Comparison of ENCODE assay signal across 16 mouse cellular contexts in genomic region chr6:30528800-30529199, GRCm38 (mm10). TPM values are rescaled to one million over a fixed set of nuclear protein-coding genes. Genes with fewer than 3 reads are reported as not detected.
DNase-seq lines count a peak whose midpoint lies in the region; ATAC-seq and TF ChIP-seq lines count a peak whose summit lies in the region.
"Had no signal": no experiment of that assay in that cellular context is flagged by ENCODE, and none has a peak within 500 bp of the region (broad histone marks: within the 10 kb centered on the region; RNA-seq: fewer than 3 reads in every experiment).

No protein-coding gene starts in this region.

- H3K4me2 ChIP-seq in heart, embryonic 15.5 days, result no peak overlapping the region
- H3K4me2 ChIP-seq in lung, postnatal 0 days (replicated peaks; ENCODE audit: low read depth, low read length), result no peak overlapping the region
- H3K4me2 ChIP-seq in embryonic facial prominence, embryonic 12.5 days (replicated peaks), result no peak overlapping the region
- H3K4me2 ChIP-seq in limb, embryonic 13.5 days (replicated peaks), result no peak overlapping the region
- H3K4me2 ChIP-seq: midbrain, embryonic 11.5 days; neural tube, embryonic 12.5 days had no signal

- DNase-seq in heart, postnatal 4 days, result no peak
- DNase-seq in lung, postnatal 0 days (ENCODE audit: low spot score), result no peak
- DNase-seq in lung, adult 2 months, result no peak
- DNase-seq: adrenal gland, postnatal 14 days; cerebellum, adult 18-20 months; kidney, adult 11 months; right cerebral cortex, postnatal 14 days; thymus, adult 18-20 months had no signal

- H3K9me3 ChIP-seq in heart, embryonic 15.5 days (replicated peaks), result no peaks in the 10 kb centered on the region
- no peaks in the 10 kb centered on the region for H3K9me3 ChIP-seq in lung, postnatal 0 days (ENCODE audit: low read length)
- H3K9me3 ChIP-seq in embryonic facial prominence, embryonic 12.5 days, result no peaks in the 10 kb centered on the region
- H3K9me3 ChIP-seq in limb, embryonic 13.5 days, result no peaks in the 10 kb centered on the region
- H3K9me3 ChIP-seq: neural tube, embryonic 12.5 days had no signal

- no peak for TF ChIP-seq EP300 in lung, postnatal 0 days (IDR thresholded peaks at IDR 0.05)

- no peak for TF ChIP-seq POLR2A in lung, adult 2 months (IDR thresholded peaks at IDR 0.05; ENCODE audit: borderline replicate concordance, extremely low read depth, low read depth, low read length)

- no peaks in the 10 kb centered on the region for H3K27me3 ChIP-seq in heart, embryonic 15.5 days
- H3K27me3 ChIP-seq in lung, postnatal 0 days (replicated peaks; ENCODE audit: insufficient read depth, low read length), result no peaks in the 10 kb centered on the region
- H3K27me3 ChIP-seq in embryonic facial prominence, embryonic 12.5 days, result no peaks in the 10 kb centered on the region
- H3K27me3 ChIP-seq in limb, embryonic 13.5 days, result no peaks in the 10 kb centered on the region
- H3K27me3 ChIP-seq: neural tube, embryonic 12.5 days had no signal

- no peak overlapping the region for H3K9ac ChIP-seq in heart, embryonic 15.5 days
- no peak overlapping the region for H3K9ac ChIP-seq in lung, postnatal 0 days (replicated peaks; ENCODE audit: low read depth)
- no peak overlapping the region for H3K9ac ChIP-seq in embryonic facial prominence, embryonic 12.5 days
- no peak overlapping the region for H3K9ac ChIP-seq in limb, embryonic 13.5 days
- H3K9ac ChIP-seq: liver, embryonic 14.5 days; neural tube, embryonic 12.5 days had no signal

- peak; percentile 63; the same call in 1 of the 2 replicates for ATAC-seq in heart, embryonic 15.5 days (replicated peaks; ENCODE audit: insufficient number of reproducible peaks, insufficient read depth, low FRiP score, low read depth)
- peak; percentile 8; the same call in 1 of the 2 replicates for ATAC-seq in lung, postnatal 0 days
- no peak for ATAC-seq in embryonic facial prominence, embryonic 12.5 days (ENCODE audit: insufficient number of reproducible peaks, insufficient read depth, low FRiP score, low TSS enrichment)
- ATAC-seq in limb, embryonic 13.5 days (ENCODE audit: low FRiP score, low read depth), result no peak
- ATAC-seq in monocyte, adult 5-6 weeks (replicated peaks; ENCODE audit: insufficient number of reproducible peaks, low FRiP score, low TSS enrichment, poor library complexity, severe bottlenecking), result no peak

- peaks cover 49% of the 10 kb centered on the region for H3K4me1 ChIP-seq in heart, embryonic 15.5 days (replicated peaks)
- H3K4me1 ChIP-seq in lung, postnatal 0 days (ENCODE audit: insufficient read depth, low read depth, low read length), result no peaks in the 10 kb centered on the region
- no peaks in the 10 kb centered on the region for H3K4me1 ChIP-seq in lung, adult 2 months (ENCODE audit: control insufficient read depth, insufficient read depth, low read length)
- H3K4me1 ChIP-seq in embryonic facial prominence, embryonic 12.5 days, result peaks cover 49% of the 10 kb centered on the region
- H3K4me1 ChIP-seq in limb, embryonic 13.5 days, result peaks cover 58% of the 10 kb centered on the region

- peak overlapping the region; percentile 85 for H3K27ac ChIP-seq in heart, embryonic 15.5 days
- no peak overlapping the region for H3K27ac ChIP-seq in lung, postnatal 0 days (ENCODE audit: low read length)
- peak overlapping the region; percentile 98 for H3K27ac ChIP-seq in embryonic facial prominence, embryonic 12.5 days
- H3K27ac ChIP-seq in limb, embryonic 13.5 days, result peak overlapping the region; percentile 98; the same call in 1 of the 2 replicates
- H3K27ac ChIP-seq: liver, embryonic 14.5 days; neural tube, embryonic 12.5 days had no signal

- TF ChIP-seq CTCF in lung, postnatal 0 days (IDR thresholded peaks at IDR 0.05), result no peak
- TF ChIP-seq CTCF in lung, adult 2 months (IDR thresholded peaks at IDR 0.05; ENCODE audit: insufficient read depth, low read length), result no peak

- no peaks in the 10 kb centered on the region for H3K36me3 ChIP-seq in heart, embryonic 15.5 days
- no peaks in the 10 kb centered on the region for H3K36me3 ChIP-seq in lung, postnatal 0 days (ENCODE audit: insufficient read depth, low read length)
- H3K36me3 ChIP-seq in embryonic facial prominence, embryonic 12.5 days, result no peaks in the 10 kb centered on the region
- no peaks in the 10 kb centered on the region for H3K36me3 ChIP-seq in limb, embryonic 13.5 days
- H3K36me3 ChIP-seq: neural tube, embryonic 12.5 days had no signal

- H3K4me3 ChIP-seq in heart, embryonic 15.5 days, result no peak overlapping the region
- H3K4me3 ChIP-seq in lung, postnatal 0 days (ENCODE audit: low read depth, low read length), result no peak overlapping the region
- H3K4me3 ChIP-seq in lung, adult 2 months (replicated peaks; ENCODE audit: extremely low read depth, low read depth, low read length), result no peak overlapping the region
- H3K4me3 ChIP-seq in embryonic facial prominence, embryonic 12.5 days, result no peak overlapping the region
- H3K4me3 ChIP-seq in limb, embryonic 13.5 days, result no peak overlapping the region
- H3K4me3 ChIP-seq: neural tube, embryonic 12.5 days had no signal

- 13% methylated on average over 6 of the region's 6 CpGs for WGBS in heart, embryonic 15.5 days
- 15% methylated on average over 6 of the region's 6 CpGs for WGBS in lung, postnatal 0 days
- 35% methylated on average over 6 of the region's 6 CpGs for WGBS in lung, adult 2 months
- 41% methylated on average over 6 of the region's 6 CpGs for WGBS in embryonic facial prominence, embryonic 12.5 days
- 20% methylated on average over 6 of the region's 6 CpGs for WGBS in limb, embryonic 13.5 days

RNA-seq across cellular contexts. Expression of gene Cpa2, which starts 12.6 kb away (rescaled TPM):
- 2.1 and 3.9 TPM in 2 replicates for polyA plus RNA-seq in heart, embryonic 15.5 days (2015; fragmentation: Nextera tagmentation; extraction: Ambion mirVana)
- 1 to 10 TPM; 1.2 to 1.4 TPM for total RNA-seq in heart, postnatal 4 days (2021)
- 2.7 and 3.0 TPM in 2 replicates for polyA plus RNA-seq in lung, postnatal 0 days (2015; fragmentation: Nextera tagmentation; extraction: Ambion mirVana)
- polyA plus RNA-seq in lung, adult 2 months (2012; rRNA removed), result 0.13 and 0.28 TPM in 2 replicates
- polyA plus RNA-seq in embryonic facial prominence, embryonic 12.5 days (2016; fragmentation: Nextera tagmentation; extraction: Ambion mirVana), result 4.2 and 7.6 TPM in 2 replicates
- polyA plus RNA-seq in limb, embryonic 13.5 days (2015; fragmentation: Nextera tagmentation; extraction: Ambion mirVana), result 10.4 and 11.1 TPM in 2 replicates
- not detected in 3 replicates for total RNA-seq in monocyte, adult 5-6 weeks (2017)

RNA-seq across cellular contexts. Expression of gene Ssmem1, which starts 19.2 kb away (rescaled TPM):
- polyA plus RNA-seq in heart, embryonic 15.5 days (2015; fragmentation: Nextera tagmentation; extraction: Ambion mirVana), result 0.14 TPM in 1 of 2 replicates, not detected in the other
- under 1 TPM in 1 of 2 experiments, not detected in 1; 0.52 TPM for total RNA-seq in heart, postnatal 4 days (2021)
- polyA plus RNA-seq in lung, postnatal 0 days (2015; fragmentation: Nextera tagmentation; extraction: Ambion mirVana), result 0.12 TPM in 1 of 2 replicates, not detected in the other
- not detected in 2 replicates for polyA plus RNA-seq in lung, adult 2 months (2012; rRNA removed)
- polyA plus RNA-seq in embryonic facial prominence, embryonic 12.5 days (2016; fragmentation: Nextera tagmentation; extraction: Ambion mirVana), result 0.14 and 0.33 TPM in 2 replicates
- polyA plus RNA-seq in limb, embryonic 13.5 days (2015; fragmentation: Nextera tagmentation; extraction: Ambion mirVana), result 0.22 and 0.34 TPM in 2 replicates
- total RNA-seq in monocyte, adult 5-6 weeks (2017), result not detected in 3 replicates

RNA-seq across cellular contexts. Expression of gene Tmem209, which starts 19.2 kb away (rescaled TPM):
- 19.8 and 26.5 TPM in 2 replicates for polyA plus RNA-seq in heart, embryonic 15.5 days (2015; fragmentation: Nextera tagmentation; extraction: Ambion mirVana)
- 10 to 100 TPM; 18.0 to 20.2 TPM for total RNA-seq in heart, postnatal 4 days (2021)
- 14.6 TPM in 2 replicates for polyA plus RNA-seq in lung, postnatal 0 days (2015; fragmentation: Nextera tagmentation; extraction: Ambion mirVana)
- polyA plus RNA-seq in lung, adult 2 months (2012; rRNA removed), result 31.4 and 40.3 TPM in 2 replicates
- polyA plus RNA-seq in embryonic facial prominence, embryonic 12.5 days (2016; fragmentation: Nextera tagmentation; extraction: Ambion mirVana), result 37.8 and 38.6 TPM in 2 replicates
- polyA plus RNA-seq in limb, embryonic 13.5 days (2015; fragmentation: Nextera tagmentation; extraction: Ambion mirVana), result 34.7 and 34.9 TPM in 2 replicates
- 17.6 to 26.6 TPM (median 17.8 TPM) in 3 replicates for total RNA-seq in monocyte, adult 5-6 weeks (2017)

RNA-seq across cellular contexts. Expression of gene Cpa4, which starts 39.4 kb away (rescaled TPM):
- 1.6 and 2.4 TPM in 2 replicates for polyA plus RNA-seq in heart, embryonic 15.5 days (2015; fragmentation: Nextera tagmentation; extraction: Ambion mirVana)
- total RNA-seq in heart, postnatal 4 days (2021), result under 1 TPM; 0.16 to 0.19 TPM
- 0.05 and 0.07 TPM in 2 replicates for polyA plus RNA-seq in lung, postnatal 0 days (2015; fragmentation: Nextera tagmentation; extraction: Ambion mirVana)
- polyA plus RNA-seq in lung, adult 2 months (2012; rRNA removed), result 4.6 TPM in 1 of 2 replicates, not detected in the other
- 0.79 and 1.3 TPM in 2 replicates for polyA plus RNA-seq in embryonic facial prominence, embryonic 12.5 days (2016; fragmentation: Nextera tagmentation; extraction: Ambion mirVana)
- polyA plus RNA-seq in limb, embryonic 13.5 days (2015; fragmentation: Nextera tagmentation; extraction: Ambion mirVana), result 2.3 and 2.7 TPM in 2 replicates
- total RNA-seq in monocyte, adult 5-6 weeks (2017), result not detected in 3 replicates
- polyA plus RNA-seq: gonadal fat pad, adult 2 months had no signal

Comparison
In these comparisons a context has a peak if more than half of its experiments do, and no peak if none do; other contexts are left out.
1. ATAC-seq: peak in heart, embryonic 15.5 days (single experiment) and lung, postnatal 0 days (single experiment); none in embryonic facial prominence, embryonic 12.5 days (single experiment), limb, embryonic 13.5 days (single experiment) and monocyte, adult 5-6 weeks (single experiment).